Mouse (Mus musculus) MEL (cell line): ENCODE data around the gene Il12rb1. TPM values are rescaled to one million over a fixed set of nuclear protein-coding genes. Genes with fewer than 3 reads are reported as not detected.

ENCODE experiments used
- DNase-seq: peaks from one replicate; pipeline ENCODE4 v3.0.0; 2011; ENCODE audit warnings: low read depth, low spot score
- H3K27ac ChIP-seq: 2 replicates; pipeline ENCODE4 v1.5.1; 2012; ENCODE audit warnings: low read depth, mild to moderate bottlenecking, control low read depth, low read length, moderate library complexity; ENCODE audit not compliant: control insufficient read depth
- H3K27me3 ChIP-seq, 2 experiments: fragments of 150-350 bp in 1 of 2; sonication (generic) in 1 of 2; 2 replicates each; pipeline ENCODE4 v1.6.1; 2012; ENCODE audit warnings: low read length in 2 of 2, mild to moderate bottlenecking in 2 of 2, improper control_type of control experiment in 1 of 2, moderate library complexity in 1 of 2; ENCODE audit not compliant: insufficient read depth in 2 of 2, control insufficient read depth in 1 of 2
- H3K36me3 ChIP-seq, 2 experiments: 2 replicates each; pipeline ENCODE4 v1.6.1; 2012 to 2014; ENCODE audit warnings: low read length in 2 of 2, improper control_type of control experiment in 1 of 2, inconsistent platforms in 1 of 2, mild to moderate bottlenecking in 1 of 2; ENCODE audit not compliant: insufficient read depth in 2 of 2, control insufficient read depth in 1 of 2
- H3K4me1 ChIP-seq, 2 experiments: fragments of 150-350 bp in 1 of 2; sonication (generic) in 1 of 2; 2 replicates each; pipeline ENCODE4 v1.6.1; 2012; ENCODE audit warnings: low read length in 2 of 2, improper control_type of control experiment in 1 of 2, mild to moderate bottlenecking in 1 of 2; ENCODE audit not compliant: insufficient read depth in 2 of 2, control insufficient read depth in 1 of 2
- H3K4me3 ChIP-seq, 2 experiments: fragments of 150-350 bp in 1 of 2; sonication (generic) in 1 of 2; 2 replicates each; pipeline ENCODE4 v1.5.1; 2012; ENCODE audit warnings: low read depth in 2 of 2, low read length in 2 of 2, mild to moderate bottlenecking in 2 of 2, moderate library complexity in 2 of 2, control low read depth in 1 of 2, improper control_type of control experiment in 1 of 2; ENCODE audit not compliant: control insufficient read depth in 1 of 2, insufficient read depth in 1 of 2
- H3K79me2 ChIP-seq: 2 replicates; pipeline ENCODE4 v1.6.1; 2012; ENCODE audit warnings: mild to moderate bottlenecking, low read length, moderate library complexity; ENCODE audit not compliant: control insufficient read depth, poor library complexity, insufficient read depth
- H3K9ac ChIP-seq: 2 replicates; pipeline ENCODE4 v1.6.1; 2012; ENCODE audit warnings: low read depth, mild to moderate bottlenecking, control low read depth, low read length, moderate library complexity; ENCODE audit not compliant: control insufficient read depth, poor library complexity, severe bottlenecking
- H3K9me3 ChIP-seq: fragments of 150-350 bp; sonication (generic); replicated peaks from 2 replicates; pipeline ENCODE4 v1.6.1; 2012; ENCODE audit warnings: mild to moderate bottlenecking, low read length, improper control_type of control experiment, moderate library complexity; ENCODE audit not compliant: insufficient read depth
- BHLHE40 ChIP-seq: IDR thresholded peaks from 2 replicates; pipeline ENCODE4 v1.6.1; 2012; ENCODE audit warnings: low read depth, mild to moderate bottlenecking, inconsistent platforms, low read length, improper control_type of control experiment, borderline replicate concordance
- CHD2 ChIP-seq: IDR thresholded peaks from 2 replicates; pipeline ENCODE4 v1.6.1; 2011; ENCODE audit warnings: low read length, improper control_type of control experiment
- CTCF ChIP-seq, 3 experiments: IDR thresholded peaks in 2 of 3; conservative IDR thresholded peaks in 1 of 3; 2 replicates each; pipeline ENCODE4 v1.5.1; 2011 to 2012; ENCODE audit warnings: low read length in 3 of 3, low read depth in 2 of 3, mild to moderate bottlenecking in 2 of 3, improper control_type of control experiment in 1 of 3, inconsistent platforms in 1 of 3, mixed read lengths in 1 of 3, moderate library complexity in 1 of 3; ENCODE audit not compliant: control insufficient read depth in 1 of 3, insufficient read depth in 1 of 3, poor library complexity in 1 of 3, severe bottlenecking in 1 of 3
- E2F4 ChIP-seq: IDR thresholded peaks from 2 replicates; pipeline ENCODE4 v1.6.1; 2011; ENCODE audit warnings: low read depth, low read length, improper control_type of control experiment, borderline replicate concordance
- ELF1 ChIP-seq: IDR thresholded peaks from 2 replicates; pipeline ENCODE4 v1.6.1; 2014; ENCODE audit warnings: low read depth, mild to moderate bottlenecking, inconsistent platforms, low read length, improper control_type of control experiment, moderate library complexity
- EP300 ChIP-seq, 2 experiments: IDR thresholded peaks; 2 replicates each; pipeline ENCODE4 v1.6.1; 2011; ENCODE audit warnings: improper control_type of control experiment in 2 of 2, low read length in 2 of 2, low read depth in 1 of 2, mild to moderate bottlenecking in 1 of 2
- ETS1 ChIP-seq: IDR thresholded peaks from 2 replicates; pipeline ENCODE4 v1.6.1; 2012; ENCODE audit warnings: low read depth, mild to moderate bottlenecking, inconsistent platforms, low read length, improper control_type of control experiment, moderate library complexity
- GABPA ChIP-seq: IDR thresholded peaks from 2 replicates; pipeline ENCODE4 v1.6.1; 2012; ENCODE audit warnings: low read depth, mild to moderate bottlenecking, inconsistent platforms, low read length, improper control_type of control experiment, moderate library complexity
- GATA1 ChIP-seq: IDR thresholded peaks from 2 replicates; pipeline ENCODE4 v1.6.1; 2011; ENCODE audit warnings: low read depth, low read length, improper control_type of control experiment
- HCFC1 ChIP-seq: IDR thresholded peaks from 2 replicates; pipeline ENCODE4 v1.6.1; 2012; ENCODE audit warnings: low read depth, mild to moderate bottlenecking, inconsistent platforms, low read length, improper control_type of control experiment, moderate library complexity
- KAT2A ChIP-seq: conservative IDR thresholded peaks from 2 replicates; pipeline ENCODE4 v1.6.1; 2012; ENCODE audit warnings: low read depth, low read length, improper control_type of control experiment, inconsistent platforms
- MAFK ChIP-seq: IDR thresholded peaks from 2 replicates; pipeline ENCODE4 v1.6.1; 2011; ENCODE audit warnings: low read depth, mild to moderate bottlenecking, low read length, improper control_type of control experiment, borderline replicate concordance
- MAX ChIP-seq: IDR thresholded peaks from 2 replicates; pipeline ENCODE4 v1.6.1; 2011; ENCODE audit warnings: low read length, improper control_type of control experiment
- MAZ ChIP-seq: IDR thresholded peaks from 2 replicates; pipeline ENCODE4 v1.6.1; 2012; ENCODE audit warnings: low read depth, mild to moderate bottlenecking, inconsistent platforms, low read length, improper control_type of control experiment
- MXI1 ChIP-seq: IDR thresholded peaks from 2 replicates; pipeline ENCODE4 v1.6.1; 2011; ENCODE audit warnings: mild to moderate bottlenecking, low read depth, low read length, improper control_type of control experiment
- NELFE ChIP-seq: IDR thresholded peaks from 2 replicates; pipeline ENCODE4 v1.6.1; 2011; ENCODE audit warnings: low read depth, low read length, improper control_type of control experiment
- NRF1 ChIP-seq: IDR thresholded peaks from 2 replicates; pipeline ENCODE4 v1.6.1; 2014; ENCODE audit warnings: low read depth, mild to moderate bottlenecking, inconsistent platforms, low read length, improper control_type of control experiment, moderate library complexity; ENCODE audit not compliant: poor library complexity, insufficient read depth, severe bottlenecking
- POLR2AphosphoS2 ChIP-seq: IDR thresholded peaks from 2 replicates; pipeline ENCODE4 v1.6.1; 2011; ENCODE audit warnings: low read length, improper control_type of control experiment
- RAD21 ChIP-seq: IDR thresholded peaks from 2 replicates; pipeline ENCODE4 v1.6.1; 2011; ENCODE audit warnings: mild to moderate bottlenecking, low read depth, low read length, improper control_type of control experiment
- RCOR1 ChIP-seq: IDR thresholded peaks from 2 replicates; pipeline ENCODE4 v1.6.1; 2012; ENCODE audit warnings: low read depth, mild to moderate bottlenecking, inconsistent platforms, low read length, improper control_type of control experiment
- TAL1 ChIP-seq: IDR thresholded peaks from 2 replicates; pipeline ENCODE4 v1.6.1; 2012; ENCODE audit warnings: mild to moderate bottlenecking, inconsistent platforms, low read length, moderate library complexity, mixed read lengths
- TCF12 ChIP-seq: IDR thresholded peaks from 2 replicates; pipeline ENCODE4 v1.6.1; 2014; ENCODE audit warnings: low read depth, mild to moderate bottlenecking, inconsistent platforms, low read length, improper control_type of control experiment, moderate library complexity
- UBTF ChIP-seq: IDR thresholded peaks from 2 replicates; pipeline ENCODE4 v1.6.1; 2012; ENCODE audit warnings: low read depth, mild to moderate bottlenecking, inconsistent platforms, low read length, improper control_type of control experiment, moderate library complexity, borderline replicate concordance; ENCODE audit not compliant: insufficient read depth
- ZKSCAN1 ChIP-seq: IDR thresholded peaks from 2 replicates; pipeline ENCODE4 v1.6.1; 2012; ENCODE audit warnings: low read depth, mild to moderate bottlenecking, inconsistent platforms, low read length, improper control_type of control experiment, moderate library complexity
- ZMIZ1 ChIP-seq: IDR thresholded peaks from 2 replicates; pipeline ENCODE4 v1.6.1; 2012; ENCODE audit warnings: low read depth, mild to moderate bottlenecking, inconsistent platforms, low read length, improper control_type of control experiment, moderate library complexity
- polyA plus RNA-seq, 2 experiments: library from polyadenylated mRNA; stranded (reverse) in 1 of 2; unstranded in 1 of 2; fragments of >175 nt in 1 of 2; fragments of >200 nt in 1 of 2; gene quantifications; 2 replicates each; pipeline versions ENCODE4 v1.2.1 to v1.2.4; 2012; ENCODE audit warnings: low replicate concordance in 2 of 2, low read depth in 1 of 2; ENCODE audit not compliant: insufficient read length in 2 of 2, insufficient read depth in 1 of 2, missing spikeins in 1 of 2
- total RNA-seq: library from RNA; depleted of rRNA; stranded (reverse); fragments of 300-350 nt; gene quantifications from 2 replicates; pipeline ENCODE4 v1.2.3, GENCODE M21; 2012

Gene Il12rb1
- total and polyA plus RNA-seq, 3 experiments, result 1.2 to 2.2 TPM; not detected in 1

DNA sequence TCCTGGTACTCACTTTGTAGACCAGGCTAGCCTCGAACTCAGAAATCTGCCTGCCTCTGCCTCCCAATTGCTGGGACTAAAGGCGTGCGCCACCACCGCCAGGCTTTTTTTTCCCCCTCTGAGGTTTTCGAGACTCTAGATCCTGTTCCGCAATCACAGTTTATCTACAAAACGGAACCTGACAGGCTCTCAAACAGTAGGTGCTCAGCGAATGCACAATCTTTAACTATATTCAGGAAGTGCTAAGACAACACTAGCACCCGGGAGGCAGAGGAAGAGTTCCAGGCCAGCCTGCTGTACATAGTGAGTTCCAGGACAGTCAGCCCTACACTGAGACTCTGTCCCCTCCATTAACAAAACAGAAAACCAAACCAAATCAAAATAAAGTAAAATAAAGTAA lies 42.9 kb upstream of the Il12rb1 start (continued):
- TF ChIP-seq NRF1, result no peak
- TF ChIP-seq BHLHE40, result peak; percentile 30; the same call in 1 of the 2 replicates
- TF ChIP-seq TAL1, result no peak
- TF ChIP-seq E2F4, result no peak
- peak in 1 of 2 experiments; percentile 28; a peak in 1 of 4 replicates for TF ChIP-seq EP300 (IDR thresholded peaks at IDR 0.05; ENCODE audit: low read depth in 1 of 2, low read length in 2 of 2)
- TF ChIP-seq MAFK, result no peak
- peak; percentile 74 for TF ChIP-seq ELF1
- no peak for TF ChIP-seq MAX
- TF ChIP-seq GATA1, result peak; percentile 48; the same call in 1 of the 2 replicates
- no peak for TF ChIP-seq CHD2
- no peak for TF ChIP-seq UBTF
- no peak for TF ChIP-seq ZMIZ1
- TF ChIP-seq ZKSCAN1, result no peak
- no peak for TF ChIP-seq HCFC1
- no peak for TF ChIP-seq GABPA
- no peak for TF ChIP-seq KAT2A
- 0 out of 2 replicates have a peak, but pooled peaks have one; percentile 6 for TF ChIP-seq TCF12
- TF ChIP-seq MXI1, result no peak
- TF ChIP-seq POLR2AphosphoS2, result no peak

DNA sequence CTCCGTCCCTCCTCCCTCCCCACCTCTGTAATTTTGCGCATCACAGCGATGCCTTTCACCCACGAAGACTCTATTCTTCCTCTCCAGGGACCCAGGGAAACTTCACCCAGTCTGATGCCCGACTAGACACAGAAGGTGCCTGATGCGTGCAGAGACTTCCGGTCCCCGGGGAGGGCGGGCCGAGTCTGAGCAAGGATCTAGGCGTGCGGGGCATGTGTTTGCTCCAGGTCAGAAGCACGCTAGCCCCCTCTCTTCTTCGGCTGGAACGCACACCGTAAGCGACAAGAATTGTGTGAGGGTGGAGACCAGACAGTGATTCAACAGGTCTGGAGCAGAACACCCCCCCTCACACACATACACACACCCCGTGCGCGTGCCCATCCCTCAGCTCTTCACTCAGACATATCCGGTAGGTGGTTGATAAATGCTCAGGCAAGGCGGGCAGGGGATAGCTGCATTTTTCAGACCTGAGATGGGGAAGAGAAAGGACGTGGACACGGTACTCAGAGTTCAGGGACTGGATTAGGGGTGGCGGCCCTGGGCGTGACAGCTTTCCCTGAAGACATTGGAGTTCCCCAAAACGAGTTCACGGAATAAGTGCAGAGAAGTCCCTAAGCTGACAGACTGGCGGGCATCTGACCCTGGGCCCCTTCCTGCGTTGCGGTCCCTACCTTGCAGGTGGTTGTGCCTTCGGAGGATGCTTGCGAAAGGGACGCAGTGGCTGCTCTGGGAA lies 42.2 kb upstream of the Il12rb1 start:
- Histone ChIP-seq H3K36me3 (peaks cover 0 to 23% of the 10 kb centered on the region in 2 experiments; a peak in 2 of 4 replicates), H3K9me3 (no peaks in the 10 kb centered on the region), H3K4me1 (peaks cover 12 to 26% of the 10 kb centered on the region in 2 experiments), H3K27ac (no peak overlapping the region), H3K79me2 (no peaks in the 10 kb centered on the region; the same call in 1 of the 2 replicates), H3K27me3 (no peaks in the 10 kb centered on the region), H3K9ac (no peak overlapping the region), H3K4me3 (no peak overlapping the region)
- no peak for TF ChIP-seq TAL1
- no peak for TF ChIP-seq CHD2
- TF ChIP-seq ELF1, result no peak
- no peak for TF ChIP-seq NRF1
- TF ChIP-seq MAFK, result no peak
- TF ChIP-seq UBTF, result no peak
- no peak for TF ChIP-seq KAT2A
- no peak for TF ChIP-seq GABPA
- no peak for TF ChIP-seq MAZ
- TF ChIP-seq RAD21, result no peak
- no peak for TF ChIP-seq EP300 (IDR thresholded peaks at IDR 0.05; ENCODE audit: low read depth in 1 of 2, low read length in 2 of 2)
- no peak for TF ChIP-seq BHLHE40
- TF ChIP-seq CTCF (IDR thresholded peaks at IDR 0.05 in 2 of 3, conservative IDR thresholded peaks at IDR 0.05 in 1 of 3; ENCODE audit: control insufficient read depth in 1 of 3, insufficient read depth in 1 of 3, low read depth in 2 of 3, low read length in 3 of 3, poor library complexity in 1 of 3, severe bottlenecking in 1 of 3), result no peak
- no peak for TF ChIP-seq GATA1
- no peak for TF ChIP-seq NELFE
- no peak for TF ChIP-seq RCOR1
- TF ChIP-seq ETS1, result no peak
- no peak for DNase-seq
